Mouse (Mus musculus): ENCODE results near the gene Avil.

DNA sequence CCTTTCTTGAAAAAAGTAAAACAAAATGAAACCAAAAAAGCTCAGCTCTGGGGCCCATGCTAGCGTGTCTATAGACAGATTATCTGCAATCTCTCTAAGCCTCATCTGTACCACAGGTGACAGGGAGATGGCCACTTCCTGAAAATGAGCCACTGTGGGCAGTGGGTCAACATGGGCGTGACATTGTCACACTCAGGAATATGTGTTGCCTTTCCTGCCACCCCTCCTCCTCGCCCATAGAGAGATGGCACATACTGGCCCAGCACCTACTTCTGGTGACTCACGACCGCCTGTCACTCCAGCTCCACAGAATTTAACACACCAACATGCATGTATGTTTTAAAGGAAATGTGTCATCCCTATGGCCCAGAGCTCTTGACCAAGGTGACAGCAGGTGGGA, 2.3 kb downstream of the Avil start:
- TF ChIP-seq CTCF (IDR thresholded peaks at IDR 0.05 in 2 of 3, conservative IDR thresholded peaks at IDR 0.05 in 1 of 3; ENCODE audit: control insufficient read depth in 1 of 3, insufficient read depth in 1 of 3, low read depth in 2 of 3, low read length in 3 of 3, poor library complexity in 1 of 3, severe bottlenecking in 1 of 3) (no peak), USF1 (IDR thresholded peaks at IDR 0.05; ENCODE audit: low read depth, low read length) (no peak), ZC3H11A (IDR thresholded peaks at IDR 0.05; ENCODE audit: low read depth, low read length) (no peak), TCF12 (IDR thresholded peaks at IDR 0.05; ENCODE audit: low read depth, low read length) (no peak), EP300 (IDR thresholded peaks at IDR 0.05; ENCODE audit: low read depth in 1 of 2, low read length in 2 of 2) (no peak), USF2 (IDR thresholded peaks at IDR 0.05; ENCODE audit: borderline replicate concordance in 1 of 2, insufficient read depth in 1 of 2, low read depth in 1 of 2, low read length in 2 of 2) (no peak), CHD1 (IDR thresholded peaks at IDR 0.05; ENCODE audit: low read depth, low read length) (no peak), NELFE (IDR thresholded peaks at IDR 0.05; ENCODE audit: low read depth, low read length) (no peak), TAL1 (IDR thresholded peaks at IDR 0.05; ENCODE audit: low read length) (no peak), ZKSCAN1 (IDR thresholded peaks at IDR 0.05; ENCODE audit: low read depth, low read length) (no peak), POLR2A (IDR thresholded peaks at IDR 0.05; ENCODE audit: control insufficient read depth in 1 of 2, insufficient read depth in 1 of 2, low read depth in 1 of 2, low read length in 2 of 2, poor library complexity in 1 of 2) (no peak), MAFK (IDR thresholded peaks at IDR 0.05; ENCODE audit: borderline replicate concordance, low read depth, low read length) (no peak), BHLHE40 (IDR thresholded peaks at IDR 0.05; ENCODE audit: borderline replicate concordance, low read depth, low read length) (no peak), ZNF384 (IDR thresholded peaks at IDR 0.05; ENCODE audit: low read depth, low read length) (no peak)
